Mouse (Mus musculus) CH12.LX (cell line): Measurements from ENCODE around the gene Lpar3.

Experiments used
- CTCF ChIP-seq, 2 experiments: IDR thresholded peaks in 1 of 2; conservative IDR thresholded peaks in 1 of 2; 2 replicates each; pipeline ENCODE4 v1.5.1; 2011 to 2012; ENCODE audit warnings: low read depth in 2 of 2, low read length in 2 of 2, improper control_type of control experiment in 1 of 2, inconsistent platforms in 1 of 2, mild to moderate bottlenecking in 1 of 2, moderate library complexity in 1 of 2
- EP300 ChIP-seq: IDR thresholded peaks from 2 replicates; pipeline ENCODE4 v1.6.1; 2011; ENCODE audit warnings: low read length, improper control_type of control experiment
- MXI1 ChIP-seq: IDR thresholded peaks from 2 replicates; pipeline ENCODE4 v1.6.1; 2011; ENCODE audit warnings: mild to moderate bottlenecking, low read depth, low read length, improper control_type of control experiment
- POLR2A ChIP-seq: IDR thresholded peaks from 2 replicates; pipeline ENCODE4 v1.6.1; 2011; ENCODE audit warnings: low read depth, mild to moderate bottlenecking, improper control_type of control experiment, low read length
- USF1 ChIP-seq: IDR thresholded peaks from 2 replicates; pipeline ENCODE4 v1.6.1; 2014; ENCODE audit warnings: low read depth, mild to moderate bottlenecking, inconsistent platforms, low read length, improper control_type of control experiment
- ZKSCAN1 ChIP-seq: IDR thresholded peaks from 2 replicates; pipeline ENCODE4 v1.6.1; 2012; ENCODE audit warnings: low read depth, inconsistent platforms, low read length, improper control_type of control experiment, borderline replicate concordance

DNA sequence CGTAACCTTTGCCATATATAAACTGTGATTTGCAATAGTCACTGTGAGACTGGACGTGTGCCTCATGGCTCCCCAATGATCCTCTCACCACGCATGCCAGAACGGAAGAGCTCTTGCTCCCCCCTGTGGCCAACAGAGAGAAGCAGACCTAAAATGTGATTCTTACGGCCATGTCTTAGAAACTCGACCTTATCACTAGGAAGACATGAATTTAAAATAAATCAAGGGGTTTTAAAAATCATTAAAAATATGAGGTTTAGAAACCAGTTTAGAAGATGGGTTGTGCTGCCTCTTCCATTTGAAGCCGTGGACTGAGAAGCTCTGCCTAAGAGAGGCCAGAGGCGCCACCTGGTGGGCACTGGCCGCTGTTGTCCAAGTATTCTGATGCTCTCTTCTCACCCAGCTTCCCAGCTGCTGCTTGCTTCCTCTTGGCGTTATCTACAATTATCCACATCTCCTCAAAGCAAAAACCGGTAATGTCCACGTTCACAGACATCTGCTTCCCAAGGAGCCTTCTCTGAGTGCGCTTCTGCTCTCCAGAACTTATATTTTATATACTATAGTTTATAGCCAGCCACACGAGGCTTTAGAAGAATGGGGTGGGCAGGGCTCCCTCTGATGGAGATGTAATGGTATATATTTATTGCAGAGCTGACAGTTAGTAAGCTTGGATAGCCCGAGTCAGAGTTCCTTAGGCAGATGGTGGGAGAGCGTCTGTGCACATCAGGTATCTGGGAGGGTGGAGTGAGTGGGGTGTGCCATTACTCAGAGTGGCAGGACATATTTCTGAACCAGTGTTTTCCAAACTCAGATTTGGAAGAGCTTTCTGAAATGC, 42.8 kb upstream of the Lpar3 start:
- peak; percentile 46; the same call in 1 of the 2 replicates for TF ChIP-seq POLR2A
- TF ChIP-seq CTCF (conservative IDR thresholded peaks at IDR 0.05 in 1 of 2, IDR thresholded peaks at IDR 0.05 in 1 of 2; ENCODE audit: low read depth in 2 of 2, low read length in 2 of 2) = peak; percentile 95 to 97
- TF ChIP-seq EP300 = peak; percentile 46; the same call in 1 of the 2 replicates
- TF ChIP-seq USF1 = no peak
- TF ChIP-seq MXI1 = no peak; the same call in 1 of the 2 replicates
- no peak; the same call in 1 of the 2 replicates for TF ChIP-seq ZKSCAN1
